Mouse (Mus musculus) liver, embryonic 14.5 days (tissue): Measurements from ENCODE around the gene Slamf9.

Source experiments
- CTCF ChIP-seq: IDR thresholded peaks from 2 replicates; pipeline ENCODE4 v1.5.1; 2016; ENCODE audit warnings: antibody characterized with exemption, low read depth, control low read depth
- EP300 ChIP-seq: IDR thresholded peaks from 2 replicates; pipeline ENCODE4 v1.6.1; 2016; ENCODE audit warnings: antibody characterized with exemption, low read depth

- TF ChIP-seq CTCF, result no peak
- TF ChIP-seq EP300, result no peak
These were observed 47.3 kb upstream of the Slamf9 start for GRCm38 (mm10) chr1:172427841-172428240.
